Mouse (Mus musculus): ENCODE measurements around the gene Kcnk18.
A peak's percentile ranks its signal among the peaks of the same experiment; 100 is the strongest.

Gene Kcnk18

DNA sequence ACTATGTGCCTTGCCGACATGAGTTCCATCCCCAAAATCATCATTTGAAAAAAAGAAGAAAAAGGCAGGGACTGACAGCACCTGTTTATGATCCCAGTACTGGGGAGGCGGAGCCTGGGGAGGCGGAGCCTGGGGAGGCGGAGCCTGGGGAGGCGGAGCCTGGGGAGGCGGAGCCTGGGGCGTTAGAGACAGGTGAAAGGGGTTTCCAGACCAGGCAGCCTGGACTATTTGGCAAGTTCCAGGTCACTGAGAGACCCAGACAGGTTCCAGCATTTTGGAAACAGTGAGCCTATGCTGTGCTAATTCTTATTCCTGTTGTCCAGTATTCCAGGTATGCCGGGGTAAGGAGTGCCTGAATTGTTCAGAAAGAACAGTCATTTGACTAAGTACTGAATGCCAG is at the start of gene Kcnk18:
Gene Kcnk18, plus strand, starts transcription at position 224 of the 400 bp plus-strand sequence.
- DNase-seq (ENCODE audit: low spot score in 2 of 2), result no peak

- DNase-seq (ENCODE audit: low spot score in 2 of 2), result no peak
These were observed 48.9 kb upstream of the Kcnk18 start, which contains the start of gene Vax1 for GRCm38 (mm10) chr19:59169936-59170765. Gene Vax1 (minus strand): TSS chr19:59170056.

- DNase-seq (ENCODE audit: low spot score in 2 of 2), result no peak
These were observed 48.3 kb upstream of the Kcnk18 start for GRCm38 (mm10) chr19:59170766-59171095.

DNA sequence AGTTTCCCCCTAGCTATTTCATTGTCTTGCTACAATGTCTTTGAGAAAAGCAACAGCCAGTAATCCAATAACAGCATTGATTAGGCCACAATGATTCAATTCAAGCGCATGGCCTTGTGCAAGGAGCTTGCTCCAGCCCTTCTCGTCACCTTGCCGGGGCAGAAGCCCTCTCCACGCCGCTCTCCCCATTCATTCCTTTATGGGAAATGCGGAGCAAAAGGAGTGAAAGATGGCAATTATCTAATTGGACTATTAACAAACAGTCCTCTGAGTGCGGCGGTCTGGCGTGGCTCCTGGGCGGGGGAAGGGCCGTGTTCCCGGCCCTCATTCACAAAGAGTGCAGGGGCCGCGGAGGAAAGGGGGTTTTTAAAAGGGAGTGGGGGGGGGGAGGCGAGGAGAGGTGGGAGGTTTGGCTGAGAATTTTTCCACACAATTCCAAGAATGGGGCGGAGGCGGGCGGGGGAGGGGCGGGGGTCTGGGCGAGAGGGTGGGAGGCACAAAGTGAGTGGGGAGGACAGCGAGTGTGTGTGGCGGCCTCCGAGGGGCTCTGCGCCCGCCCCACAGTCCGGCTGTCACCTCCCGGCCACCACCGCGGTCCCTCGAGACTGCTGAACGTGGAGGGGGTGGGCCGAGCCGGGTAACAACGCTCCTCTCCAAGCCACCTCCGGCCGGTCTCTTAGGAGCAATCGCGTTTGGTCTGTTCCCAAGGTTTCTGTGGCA is 47.7 kb upstream of the Kcnk18 start:
- no peak for DNase-seq (ENCODE audit: low spot score in 2 of 2)

DNA sequence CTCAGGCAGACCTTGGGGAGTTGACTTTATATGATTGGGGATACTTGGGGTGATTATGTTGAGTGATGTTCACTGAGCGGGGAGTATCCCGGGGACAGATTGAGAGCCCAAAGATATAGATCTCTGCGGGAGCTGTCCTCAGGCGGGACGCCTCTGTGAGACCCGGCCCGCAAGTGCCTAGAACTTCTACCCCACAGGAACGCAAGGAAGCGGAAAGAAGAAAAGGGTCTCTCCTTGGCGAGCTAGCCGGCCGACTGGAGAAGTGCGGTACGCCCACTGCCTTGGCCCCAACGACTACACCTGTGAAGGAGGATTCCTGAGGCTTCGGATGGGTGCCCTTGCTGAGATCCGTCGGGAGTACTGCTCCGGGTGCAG is 47.2 kb upstream of the Kcnk18 start:
- DNase-seq (ENCODE audit: low spot score in 2 of 2), result no peak

DNA sequence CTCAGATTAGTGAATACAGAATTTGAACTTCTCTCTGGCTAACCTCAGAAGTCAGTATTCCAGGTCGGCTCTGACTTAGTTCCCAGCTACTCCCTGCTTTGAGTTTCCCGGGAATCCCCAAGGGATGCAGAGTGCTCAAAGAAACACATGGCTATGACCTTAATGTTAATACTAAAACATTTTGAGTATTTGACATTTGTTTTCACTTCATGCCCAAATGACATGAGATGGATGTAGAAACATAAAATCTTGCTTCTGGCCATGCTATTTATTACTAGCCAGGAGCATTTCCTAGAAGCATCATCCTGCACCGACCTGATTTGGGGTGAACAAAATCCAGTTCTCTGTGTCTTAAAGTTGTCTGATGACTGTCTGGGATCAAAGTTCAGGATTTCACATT is 46.2 kb upstream of the Kcnk18 start:
- no peak for DNase-seq (ENCODE audit: low spot score in 2 of 2)

DNA sequence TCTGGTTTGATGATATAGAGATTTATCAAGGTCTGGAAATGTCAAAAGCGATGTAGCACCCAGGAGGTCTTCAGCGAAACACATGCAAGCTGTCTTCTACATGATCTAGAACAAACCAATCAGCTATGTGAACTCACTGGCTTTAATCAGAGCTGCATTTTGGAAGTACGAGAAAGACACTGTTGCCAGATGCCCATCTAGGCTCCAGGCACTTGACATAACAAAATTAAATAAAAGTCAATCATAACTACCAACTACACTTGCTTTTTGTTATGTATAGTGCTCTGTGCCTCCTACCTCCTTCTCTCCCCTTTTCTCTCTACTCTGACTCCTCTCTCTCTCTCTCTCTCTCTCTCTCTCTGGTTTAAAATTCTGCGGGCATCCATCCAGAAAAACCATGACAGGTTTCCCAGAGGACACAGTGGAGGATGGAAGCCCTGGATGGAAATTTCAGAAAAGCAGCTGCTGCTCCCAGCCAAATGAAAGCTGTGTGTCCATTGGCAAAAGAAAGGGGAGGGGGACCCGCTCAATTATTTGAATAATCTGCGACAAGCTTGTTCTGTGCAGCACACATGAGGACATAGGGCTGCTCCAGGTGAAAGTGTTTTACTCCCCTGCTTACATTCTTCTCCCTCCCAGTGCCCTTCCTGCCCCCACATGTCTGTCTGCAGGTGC is 45.5 kb upstream of the Kcnk18 start:
- DNase-seq (ENCODE audit: low spot score in 2 of 2), result no peak

- no peak for DNase-seq (ENCODE audit: low spot score in 2 of 2)
These were observed 35.0 kb upstream of the Kcnk18 start for GRCm38 (mm10) chr19:59184000-59184399.

DNA sequence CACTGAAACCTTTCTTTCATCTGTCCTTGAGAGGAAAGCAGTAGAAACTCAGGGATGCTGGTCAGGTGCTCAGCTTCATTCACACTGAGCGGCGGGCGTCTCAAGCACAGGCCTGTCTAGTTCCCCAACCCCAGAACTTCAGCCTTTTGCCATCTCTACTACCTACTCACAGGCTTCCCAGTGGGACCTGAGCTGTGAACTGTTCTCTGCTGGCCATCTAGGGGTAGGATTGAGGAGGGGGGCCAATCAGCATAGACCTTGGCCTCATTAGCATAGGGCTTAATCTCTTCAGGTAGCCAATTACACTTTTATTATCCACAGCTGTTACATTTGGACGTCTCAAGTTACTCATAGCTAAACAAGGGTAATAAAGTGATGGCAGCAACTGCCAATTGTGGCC is 30.0 kb upstream of the Kcnk18 start:
- no peak for DNase-seq (ENCODE audit: low spot score in 2 of 2)

DNA sequence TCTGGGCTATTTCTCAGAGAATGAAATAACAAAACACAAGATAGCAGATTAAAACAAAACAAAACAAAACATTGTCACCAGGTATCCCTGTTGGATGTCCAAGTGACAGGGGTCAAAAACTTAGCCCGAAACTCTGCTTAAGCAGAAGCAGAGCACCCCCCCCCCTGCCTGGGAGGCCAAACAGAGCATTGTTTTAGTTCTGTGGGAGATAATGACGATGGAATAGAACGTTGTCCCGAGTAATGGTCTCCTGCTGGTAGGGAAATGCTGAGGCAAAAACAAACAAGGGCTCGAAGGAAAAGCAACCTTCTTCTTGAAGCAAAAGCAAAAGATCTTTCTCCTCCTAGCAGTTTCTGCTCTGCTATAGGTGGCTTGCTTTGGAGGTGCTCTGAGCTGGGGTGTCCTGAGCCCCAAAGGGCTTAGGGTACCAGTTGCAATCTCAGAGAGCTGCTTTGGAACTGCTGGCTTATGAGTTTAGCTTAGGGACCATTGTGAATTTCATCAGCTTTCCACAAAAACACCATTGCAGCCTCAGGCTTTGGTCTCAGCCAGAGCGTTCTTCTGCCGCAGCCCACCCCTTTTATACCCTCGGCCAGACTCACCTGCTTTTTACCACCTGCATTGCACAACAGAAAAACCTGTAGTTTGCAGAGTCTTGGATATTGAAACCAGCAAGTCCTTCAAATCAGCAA is 28.4 kb upstream of the Kcnk18 start:
- no peak for DNase-seq (ENCODE audit: low spot score in 2 of 2)

DNA sequence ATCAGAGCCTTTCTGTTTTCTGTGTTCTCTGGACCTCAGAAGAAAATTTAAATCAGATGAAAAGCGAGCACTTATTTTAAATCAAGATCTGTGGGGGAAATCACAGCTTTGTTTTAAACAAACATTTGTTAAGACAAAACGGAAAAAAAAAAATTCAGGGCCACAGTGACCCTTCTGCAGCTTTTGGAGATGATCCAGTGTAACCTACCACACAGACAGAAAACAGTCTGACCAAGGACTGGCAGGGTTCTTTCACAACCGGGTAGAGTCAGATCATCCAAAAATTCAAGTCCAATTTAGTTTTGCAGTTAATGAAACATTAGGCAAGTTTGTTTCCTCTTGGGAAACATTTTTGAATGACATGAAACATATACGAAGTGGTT is 27.9 kb upstream of the Kcnk18 start:
- no peak for DNase-seq (ENCODE audit: low spot score in 2 of 2)

GRCm38 (mm10) chr19:59192491-59192890 is 26.5 kb upstream of the Kcnk18 start:
- no peak for DNase-seq (ENCODE audit: low spot score in 2 of 2)

- no peak for DNase-seq (ENCODE audit: low spot score in 2 of 2)
These were observed 25.6 kb upstream of the Kcnk18 start for GRCm38 (mm10) chr19:59193456-59193855.

GRCm38 (mm10) chr19:59193986-59194820 is 24.8 kb upstream of the Kcnk18 start:
- DNase-seq (ENCODE audit: low spot score in 2 of 2), result no peak

DNA sequence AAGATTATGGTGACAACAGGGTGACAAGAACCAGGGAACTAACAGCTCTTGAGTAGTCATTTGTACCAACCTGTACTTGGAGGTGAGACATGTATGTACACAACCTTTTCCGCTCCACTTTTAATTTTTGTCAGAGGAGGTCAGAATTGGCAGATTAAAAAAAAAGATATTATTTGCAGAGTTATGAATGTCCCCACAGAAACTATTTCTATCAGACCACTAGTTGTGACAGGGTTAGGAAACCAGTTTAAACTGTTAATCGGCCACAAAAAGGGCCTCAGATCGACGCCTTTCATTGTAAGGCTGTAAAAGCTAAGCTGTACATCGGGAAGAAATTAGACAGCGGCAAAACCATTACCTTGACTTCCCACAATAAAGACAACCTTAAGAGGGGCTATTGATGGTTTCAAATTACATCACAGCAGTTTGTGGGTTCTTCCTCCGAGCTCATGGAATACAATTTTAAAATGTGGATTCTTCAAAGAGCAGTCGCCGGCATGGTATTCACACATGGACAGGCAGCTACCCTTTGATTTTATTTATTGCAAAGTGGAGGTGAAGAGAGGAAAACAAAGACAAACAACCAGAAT is 23.7 kb upstream of the Kcnk18 start:
- DNase-seq (ENCODE audit: low spot score in 2 of 2), result no peak

DNA sequence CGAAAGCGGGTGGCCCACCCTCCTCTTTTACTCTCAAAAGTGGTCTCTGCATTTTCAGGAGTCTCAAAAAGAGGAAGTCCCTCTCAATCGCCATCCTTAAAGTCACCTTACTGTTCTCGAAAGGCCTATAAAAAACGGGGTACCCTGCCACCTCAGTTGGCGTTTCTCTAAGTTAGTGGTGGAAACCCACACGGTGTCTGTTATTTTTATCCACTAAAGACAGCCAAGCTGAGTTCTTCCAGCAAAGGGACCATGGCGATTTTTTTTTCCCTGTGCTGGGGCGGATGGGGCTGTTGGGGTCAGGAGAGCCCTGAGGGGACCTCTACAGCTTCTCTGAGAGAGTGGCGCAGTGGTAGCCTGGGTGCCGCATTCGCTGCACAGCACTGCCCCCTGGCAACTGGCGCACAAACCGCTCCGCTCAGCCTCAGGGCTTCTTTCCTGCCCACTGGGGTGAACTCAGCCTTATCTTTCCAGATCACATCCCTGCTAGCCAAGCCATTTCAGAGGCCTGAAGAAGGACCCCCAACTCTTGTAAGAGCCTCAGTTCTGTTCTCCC is 22.8 kb upstream of the Kcnk18 start:
- peak; percentile 29 to 51 for DNase-seq (ENCODE audit: low spot score in 2 of 2)

DNA sequence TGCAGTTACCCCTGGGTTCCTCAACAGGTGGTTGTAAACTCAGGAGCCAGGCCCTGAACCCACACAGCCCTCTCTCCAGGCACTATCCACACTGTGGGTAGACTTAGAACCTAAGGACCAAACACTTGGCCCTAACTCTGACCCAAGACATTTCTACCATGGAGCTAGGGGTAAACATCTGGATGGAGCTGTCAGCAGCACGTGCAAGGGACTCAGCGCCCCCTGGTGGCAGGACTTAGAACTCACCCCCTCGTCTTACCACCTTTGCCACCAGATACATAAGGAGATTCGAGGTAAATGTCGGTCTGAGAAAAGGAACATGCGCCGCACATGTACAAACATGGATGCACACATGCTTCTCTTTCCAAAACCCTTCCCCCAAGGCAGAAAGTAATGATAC is 20.9 kb upstream of the Kcnk18 start:
- DNase-seq (ENCODE audit: low spot score in 2 of 2), result peak in 1 of 2 experiments; percentile 34

DNA sequence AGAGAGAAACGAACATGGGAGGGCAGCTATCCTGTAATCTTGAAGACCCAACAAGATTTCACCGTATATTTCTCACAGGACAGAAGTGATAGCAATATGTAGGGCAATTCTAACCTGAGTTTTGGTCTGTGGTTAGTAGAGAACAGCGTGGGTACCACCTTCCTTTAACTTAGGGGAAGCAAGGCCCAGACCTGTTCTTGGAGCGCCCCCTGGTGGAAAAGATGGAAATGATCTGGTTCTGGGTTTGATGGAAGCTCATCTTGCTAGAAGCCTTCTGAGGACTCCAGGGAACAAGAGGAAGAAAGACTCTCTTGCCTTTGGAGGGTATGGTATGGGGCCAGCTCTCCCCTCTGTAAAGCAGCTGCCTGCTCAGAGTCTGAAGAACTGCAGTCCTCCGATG is 10.5 kb upstream of the Kcnk18 start:
- DNase-seq (ENCODE audit: low spot score in 2 of 2), result peak; percentile 59 to 86

DNA sequence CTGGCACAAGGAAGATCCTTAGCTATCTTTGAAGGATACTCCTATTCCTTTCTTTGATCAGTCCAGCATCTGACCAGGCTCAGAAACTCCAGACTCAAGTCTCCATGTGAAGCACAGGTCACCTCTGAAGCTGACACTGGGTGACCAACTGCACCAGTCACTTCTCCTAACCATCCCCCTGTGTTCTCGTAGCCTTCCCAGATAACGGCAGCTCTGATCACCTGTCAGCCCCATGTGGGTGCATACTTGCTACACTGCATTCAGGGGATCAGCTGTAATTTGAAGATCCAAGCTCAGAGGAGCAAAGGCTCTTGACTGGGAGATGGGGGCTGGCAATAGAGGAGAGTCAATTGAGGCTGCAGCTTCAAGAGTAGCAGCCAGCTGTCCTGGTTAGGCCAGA is 10.0 kb upstream of the Kcnk18 start:
- DNase-seq (ENCODE audit: low spot score in 2 of 2), result no peak

DNA sequence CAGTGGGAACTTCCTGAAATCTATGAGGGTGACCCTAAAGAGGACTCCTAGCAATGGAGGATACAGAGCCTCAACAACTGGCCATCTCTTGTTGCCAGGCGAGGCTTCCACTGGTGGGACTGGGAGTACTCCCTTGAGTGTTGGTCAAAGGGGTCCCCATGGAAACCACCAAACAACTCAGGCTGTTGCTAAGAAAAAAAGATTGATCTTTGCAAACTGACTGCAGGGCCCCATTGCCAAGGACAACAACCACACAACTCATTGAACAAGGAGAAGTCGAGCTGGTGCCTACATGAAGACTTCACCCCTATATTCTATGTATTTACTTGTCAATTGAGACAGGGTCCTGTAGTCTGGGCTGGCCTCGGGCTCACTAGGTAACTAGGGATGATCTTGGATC is 2.1 kb upstream of the Kcnk18 start:
- no peak for DNase-seq (ENCODE audit: low spot score in 2 of 2)

- no peak for DNase-seq (ENCODE audit: low spot score in 2 of 2)
These were observed 2.1 kb downstream of the Kcnk18 start for GRCm38 (mm10) chr19:59221131-59221530.

Measured in frontal cortex, postnatal 14 days (tissue).